Mouse (Mus musculus): ENCODE measurements around the gene Als2.
A peak's percentile ranks its signal among the peaks of the same experiment; 100 is the strongest.

Gene Als2

DNA sequence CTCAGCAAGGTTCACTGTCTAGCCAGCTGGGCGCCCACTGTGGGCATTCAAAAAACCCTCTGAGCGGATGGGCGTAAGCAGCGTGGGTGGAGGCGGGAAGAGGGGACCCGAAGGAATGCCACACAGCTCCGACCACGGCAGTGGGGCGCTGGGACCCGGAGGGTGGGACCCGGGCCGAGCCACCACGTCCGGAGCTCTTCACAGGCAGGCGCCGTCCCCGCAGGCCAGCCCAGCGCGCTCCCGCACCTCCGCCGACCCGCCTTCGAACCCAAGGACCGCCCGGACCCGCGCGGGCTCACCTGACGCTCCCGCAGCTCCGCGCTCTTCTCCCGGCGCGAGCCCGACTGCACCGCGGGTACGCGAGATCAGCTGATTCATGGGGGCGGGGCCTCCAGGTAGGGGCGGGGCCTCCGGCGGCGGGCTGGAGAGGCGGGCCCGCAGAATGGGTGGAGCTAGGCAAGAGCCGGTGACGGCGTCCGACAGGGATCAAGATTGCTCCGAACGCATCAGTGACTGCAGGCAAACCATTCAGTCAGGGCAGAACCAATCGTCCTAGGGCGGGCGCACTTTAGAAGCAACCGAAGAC, at the start of gene Als2:
Gene Als2, minus strand, starts transcription at position 376 of the 586 bp plus-strand sequence.
- DNase-seq (ENCODE audit: low spot score) = peak; percentile 98

GRCm38 (mm10) chr1:59286316-59286850, 49.4 kb upstream of the Als2 start:
- peak; percentile 14 for DNase-seq (ENCODE audit: low spot score)

DNA sequence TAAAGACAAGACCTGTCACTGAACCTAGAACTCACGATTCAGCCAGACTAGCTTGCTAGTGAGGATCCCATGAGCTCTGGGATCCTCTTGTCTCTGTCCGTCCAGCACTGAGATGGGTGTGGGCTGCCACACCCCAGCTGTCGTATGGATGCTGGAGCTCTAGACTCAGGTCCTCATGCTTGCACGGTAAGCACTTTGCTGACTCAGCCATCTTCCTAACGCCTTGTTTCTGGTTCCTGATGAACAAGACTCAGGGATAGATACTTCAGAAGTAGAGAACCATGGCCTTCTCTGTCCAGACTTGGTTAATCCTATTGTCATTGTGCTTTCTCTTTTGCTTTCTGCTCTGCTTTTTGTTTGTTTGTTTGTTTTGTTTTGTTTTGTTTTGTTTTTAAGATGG, 48.8 kb upstream of the Als2 start:
- DNase-seq (ENCODE audit: low spot score) = no peak

DNA sequence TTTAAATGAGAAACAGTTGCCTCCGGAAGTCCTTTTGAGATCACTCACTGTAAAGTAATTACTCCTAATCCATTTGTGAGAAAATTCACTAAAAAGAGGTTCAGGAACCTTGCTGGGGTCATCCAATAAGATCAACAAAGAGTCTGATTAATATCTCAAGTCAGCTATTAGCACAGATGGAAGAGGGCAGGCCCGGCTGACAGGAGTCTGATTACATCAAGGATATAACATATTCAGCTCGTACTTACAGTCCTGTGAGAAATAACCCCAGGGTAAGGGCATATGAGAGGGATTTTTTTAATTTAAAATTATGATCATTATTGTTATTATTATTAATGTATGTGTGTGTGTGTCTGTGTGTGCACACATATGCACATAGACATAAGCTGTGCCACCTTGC, 35.2 kb upstream of the Als2 start:
- no peak for DNase-seq (ENCODE audit: low spot score)

- no peak for DNase-seq (ENCODE audit: low spot score)
Observed at GRCm38 (mm10) chr1:59269951-59270689, 33.1 kb upstream of the Als2 start.

GRCm38 (mm10) chr1:59269466-59269865, 32.4 kb upstream of the Als2 start:
- DNase-seq (ENCODE audit: low spot score) = no peak

- no peak for DNase-seq (ENCODE audit: low spot score)
Observed at GRCm38 (mm10) chr1:59268931-59269330, 31.9 kb upstream of the Als2 start.

DNA sequence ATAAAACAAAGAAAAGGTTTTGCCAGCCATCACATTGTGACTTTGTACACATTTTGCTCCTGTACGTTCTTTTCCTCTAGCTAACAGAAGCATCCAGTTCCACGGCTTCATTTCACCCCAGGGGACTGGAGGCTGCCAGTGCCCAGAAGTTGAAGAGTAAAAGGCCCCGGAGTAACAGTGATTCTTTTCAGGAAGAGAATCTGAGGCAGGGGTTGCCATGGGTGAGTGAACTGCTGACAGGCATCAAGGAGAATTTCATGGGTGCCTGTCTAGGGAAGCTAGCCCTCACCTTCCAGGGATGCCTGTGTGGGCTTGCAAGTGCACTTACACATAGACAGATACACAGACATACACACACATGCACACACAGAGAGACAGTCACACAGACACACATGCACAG, 20.7 kb upstream of the Als2 start:
- no peak for DNase-seq (ENCODE audit: low spot score)

DNA sequence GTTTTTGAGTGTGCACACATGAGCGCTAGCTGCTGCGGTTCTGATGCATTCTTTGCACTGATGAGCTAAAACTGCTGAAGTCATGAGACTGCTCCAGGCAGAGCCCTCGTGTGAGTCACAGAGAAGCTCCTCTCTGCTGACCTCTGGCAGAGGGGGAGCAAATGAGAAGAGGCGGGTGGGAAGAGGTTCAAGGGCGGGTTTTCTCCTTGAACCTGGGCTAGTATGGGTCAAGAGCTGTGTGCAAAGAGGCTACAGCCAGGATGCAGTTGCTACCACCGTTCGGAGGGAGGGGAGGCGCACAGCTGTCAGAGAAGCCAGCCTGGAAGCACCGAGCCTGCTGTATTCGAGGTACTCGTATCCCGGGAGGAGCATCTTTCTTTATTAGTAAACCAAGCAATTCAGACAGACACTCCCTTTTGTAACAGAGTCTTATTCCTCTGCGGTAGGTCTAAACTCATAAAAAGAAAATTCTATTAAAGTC, 19.8 kb upstream of the Als2 start, which contains the start of gene Cdk15:
Gene Cdk15, plus strand, starts transcription at position 156 of the 481 bp plus-strand sequence.
- no peak for DNase-seq (ENCODE audit: low spot score)

DNA sequence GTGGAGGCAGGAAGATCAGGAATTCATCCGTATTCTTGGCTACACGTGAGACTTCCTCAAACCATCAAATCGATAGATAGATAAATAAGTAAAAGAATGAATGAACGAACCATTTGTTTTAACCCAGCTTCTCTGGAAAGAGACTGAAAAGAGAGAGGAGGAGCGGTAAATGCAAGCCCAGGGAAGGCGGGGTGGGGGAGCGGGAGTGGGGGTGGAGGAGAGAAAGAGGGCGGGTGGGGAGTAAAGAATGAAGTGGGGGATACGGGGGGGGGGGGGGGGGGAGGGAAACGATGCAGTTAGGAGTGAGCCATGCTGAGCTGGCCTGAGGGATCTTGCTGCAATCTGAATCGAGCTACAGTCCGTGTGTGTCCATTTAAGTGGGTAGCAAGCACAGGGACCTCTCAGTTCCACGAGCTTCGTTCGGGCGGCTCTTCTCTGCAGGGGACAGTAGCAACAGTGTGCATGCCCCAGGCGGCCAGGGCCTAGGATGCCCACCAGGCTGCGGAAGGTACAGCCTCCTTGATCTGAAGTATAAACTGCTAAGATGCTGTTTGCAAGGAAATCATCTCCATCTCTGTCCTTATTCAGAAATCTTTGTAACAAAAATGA, 16.4 kb upstream of the Als2 start:
- DNase-seq (ENCODE audit: low spot score) = no peak

DNA sequence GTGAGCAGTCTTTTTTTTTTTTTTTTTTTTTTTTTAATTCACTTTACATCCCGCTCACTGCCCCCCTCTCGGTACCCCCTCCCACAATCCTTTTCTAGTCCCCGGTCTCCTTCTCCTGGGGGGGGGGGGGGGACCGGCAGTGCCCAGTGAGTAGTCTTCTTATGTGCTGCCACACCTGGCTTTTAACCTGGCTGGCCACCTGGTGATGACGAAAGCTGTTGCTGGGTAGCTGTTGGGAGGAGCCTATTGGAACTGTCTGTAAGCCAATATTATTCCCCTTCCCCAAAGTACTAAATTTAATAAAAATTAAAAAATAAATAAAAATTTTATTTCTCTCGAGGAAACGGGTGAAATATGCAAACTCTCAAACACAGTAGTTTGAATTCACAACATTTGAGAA, 15.7 kb upstream of the Als2 start:
- DNase-seq (ENCODE audit: low spot score) = peak; percentile 32

DNA sequence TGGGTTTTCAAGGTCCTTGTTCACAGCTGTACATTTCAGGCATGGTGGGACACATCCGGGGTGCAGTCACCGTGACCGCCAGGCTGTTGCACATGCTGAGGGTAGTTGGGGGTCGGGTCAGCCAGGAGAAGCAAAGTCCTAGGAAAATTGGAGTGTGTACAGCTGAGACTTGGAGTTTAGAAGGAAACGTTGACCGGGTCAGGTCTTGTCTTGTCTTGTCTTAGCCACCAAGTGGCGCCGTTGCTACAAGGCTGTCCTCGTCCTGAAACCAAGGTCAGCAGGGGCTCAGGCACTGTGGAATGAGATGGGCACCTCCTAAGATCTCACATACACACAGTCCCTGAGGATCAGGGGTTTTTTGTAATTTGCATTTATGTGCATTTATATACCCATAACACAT, 10.6 kb upstream of the Als2 start:
- DNase-seq (ENCODE audit: low spot score) = peak; percentile 36

- no peak for DNase-seq (ENCODE audit: low spot score)
Observed at GRCm38 (mm10) chr1:59243770-59244169, 6.7 kb upstream of the Als2 start.

- peak; percentile 85 for DNase-seq (ENCODE audit: low spot score)
Observed at GRCm38 (mm10) chr1:59237614-59238211, 682 bp upstream of the Als2 start.

DNA sequence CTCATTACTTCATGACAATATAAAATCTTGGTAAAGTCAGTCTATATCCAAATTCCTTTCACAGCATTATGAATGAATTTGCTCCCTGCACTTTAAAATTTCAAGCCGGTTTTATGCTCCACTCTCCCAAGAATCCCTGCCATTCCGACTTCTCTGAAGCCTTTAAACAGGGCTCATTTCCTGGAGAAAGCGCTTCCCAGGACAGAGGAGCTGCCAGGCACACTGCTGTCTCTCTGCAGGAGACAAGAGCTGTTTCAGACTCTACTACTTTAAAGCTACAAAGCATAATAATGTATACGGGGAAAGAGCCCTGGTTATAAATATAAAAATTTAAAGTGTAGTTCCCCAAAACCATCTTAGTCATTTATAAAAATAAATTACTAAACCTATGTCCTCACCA, 7.8 kb downstream of the Als2 start:
- no peak for DNase-seq (ENCODE audit: low spot score)

DNA sequence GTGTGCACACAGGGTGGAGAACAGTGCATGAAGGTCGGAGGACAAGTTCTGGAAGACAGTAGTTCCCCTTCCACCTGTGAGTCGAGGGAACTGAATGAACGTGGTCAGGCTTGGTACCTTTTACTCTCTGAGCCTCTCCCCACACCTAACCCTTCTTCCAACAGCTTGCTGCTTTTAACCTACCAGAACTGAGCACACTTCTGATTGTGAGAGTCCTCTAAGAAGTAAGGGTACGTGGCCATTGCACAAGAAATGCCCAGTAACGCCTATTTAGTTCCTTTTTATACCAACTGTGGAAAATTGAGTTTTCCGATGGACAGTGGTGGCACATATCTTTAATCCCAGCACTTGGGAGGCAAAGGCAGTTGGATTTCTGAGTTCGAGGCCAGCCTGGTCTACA, 8.5 kb downstream of the Als2 start:
- DNase-seq (ENCODE audit: low spot score) = no peak

- DNase-seq (ENCODE audit: low spot score) = no peak
Observed at GRCm38 (mm10) chr1:59222101-59222825, 14.8 kb downstream of the Als2 start.

DNA sequence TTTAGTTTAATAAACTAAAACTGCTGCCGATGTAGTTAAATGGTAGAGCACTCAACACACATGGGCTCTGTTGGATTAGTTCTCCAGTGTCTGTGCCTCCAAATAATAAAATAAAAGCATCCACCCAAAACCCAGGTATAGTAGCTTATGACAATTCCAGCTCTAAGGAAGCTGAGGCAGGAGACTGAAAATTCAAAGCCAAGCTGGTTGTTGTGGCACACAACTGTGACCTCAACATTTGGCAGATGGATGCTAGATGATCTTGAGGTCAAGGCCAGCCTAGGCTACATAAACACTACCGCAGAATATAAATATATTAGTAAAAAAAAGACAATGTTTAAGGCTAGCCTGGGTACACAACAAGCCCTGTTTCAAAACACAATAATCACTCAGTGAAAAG, 15.4 kb downstream of the Als2 start:
- no peak for DNase-seq (ENCODE audit: low spot score)

GRCm38 (mm10) chr1:59220371-59220770, 16.7 kb downstream of the Als2 start:
- no peak for DNase-seq (ENCODE audit: low spot score)

- DNase-seq (ENCODE audit: low spot score) = no peak
Observed at GRCm38 (mm10) chr1:59215446-59215845, 21.6 kb downstream of the Als2 start.

DNA sequence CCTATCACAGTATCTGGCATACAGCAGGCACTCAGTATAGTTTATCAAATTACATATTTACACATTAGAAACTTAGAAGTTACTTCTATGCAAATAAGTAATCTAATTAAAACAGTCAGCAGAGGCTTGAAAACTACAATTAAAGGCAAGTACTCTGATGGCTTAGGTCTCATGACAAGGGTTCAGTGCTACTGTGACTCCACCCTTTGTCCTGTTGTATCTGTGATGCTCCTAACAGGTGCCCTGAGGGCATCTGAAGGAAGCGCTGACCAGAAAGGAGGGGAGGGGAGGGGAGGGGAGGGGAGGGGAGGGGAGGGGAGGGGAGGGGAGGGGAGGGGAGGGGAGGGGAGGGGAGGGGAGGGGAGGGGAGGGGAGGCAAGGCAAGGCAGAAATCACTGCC, 24.1 kb downstream of the Als2 start:
- no peak for DNase-seq (ENCODE audit: low spot score)

All from lung, postnatal 25 days (tissue).